Mouse (Mus musculus) bone marrow macrophage, adult 2 months (primary cell): ENCODE results near the gene Pip5k1c. TPM values are rescaled to one million over a fixed set of nuclear protein-coding genes. Genes with fewer than 3 reads are reported as not detected.

ENCODE experiments used
- H3K27ac ChIP-seq: 2 replicates; pipeline ENCODE4 v1.5.1; 2012; ENCODE audit warnings: low read depth, low read length; ENCODE audit not compliant: insufficient read depth
- H3K4me1 ChIP-seq: 2 replicates; pipeline ENCODE4 v1.6.1; 2012; ENCODE audit warnings: low read length; ENCODE audit not compliant: control insufficient read depth, insufficient read depth
- H3K4me3 ChIP-seq: 2 replicates; pipeline ENCODE4 v1.5.1; 2012; ENCODE audit warnings: mild to moderate bottlenecking, low read length, moderate library complexity; ENCODE audit not compliant: insufficient read depth
- CTCF ChIP-seq: IDR thresholded peaks from 2 replicates; pipeline ENCODE4 v1.5.1; 2012; ENCODE audit warnings: low read depth, mild to moderate bottlenecking, low read length, moderate library complexity
- POLR2A ChIP-seq: IDR thresholded peaks from 2 replicates; pipeline ENCODE4 v1.6.1; 2012; ENCODE audit warnings: mild to moderate bottlenecking, low read depth, low read length, borderline replicate concordance
- polyA plus RNA-seq: library from polyadenylated mRNA; stranded (reverse); fragments of >200 nt; gene quantifications from 2 replicates; pipeline ENCODE4 v1.2.4, GENCODE M21; 2012; ENCODE audit not compliant: missing spikeins, insufficient read depth, insufficient read length

Pip5k1c gene
- polyA plus RNA-seq, 1 experiment: 106 TPM

DNA sequence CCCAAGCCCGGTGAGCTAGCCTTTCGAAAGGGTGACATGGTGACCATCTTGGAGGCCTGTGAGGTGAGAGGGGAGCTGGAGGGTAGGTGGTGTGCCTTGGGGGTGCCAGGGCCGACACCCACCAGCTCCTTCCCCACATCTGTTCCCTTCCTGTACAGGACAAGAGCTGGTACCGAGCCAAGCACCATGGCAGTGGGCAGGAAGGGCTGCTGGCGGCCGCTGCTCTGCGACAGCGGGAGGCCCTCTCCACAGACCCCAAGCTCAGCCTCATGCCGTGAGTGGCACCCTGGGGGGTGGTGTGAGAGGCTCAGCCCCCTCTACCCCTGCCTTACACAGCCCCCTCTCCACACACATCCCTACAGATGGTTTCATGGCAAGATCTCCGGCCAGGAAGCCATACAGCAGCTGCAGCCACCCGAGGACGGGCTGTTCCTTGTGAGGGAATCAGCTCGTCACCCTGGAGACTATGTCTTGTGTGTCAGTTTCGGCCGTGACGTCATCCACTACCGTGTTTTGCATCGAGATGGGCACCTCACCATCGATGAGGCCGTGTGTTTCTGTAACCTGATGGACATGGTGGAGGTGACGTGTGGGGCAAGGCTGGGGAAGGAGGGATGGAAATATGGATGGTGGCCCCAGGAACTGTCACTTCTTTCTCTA lies 33.4 kb upstream of the Pip5k1c start:
- Histone ChIP-seq H3K27ac (no peak overlapping the region), H3K4me3 (no peak overlapping the region), H3K4me1 (peaks cover 4% of the 10 kb centered on the region; the same call in 1 of the 2 replicates)
- no peak for TF ChIP-seq POLR2A
- no peak for TF ChIP-seq CTCF

DNA sequence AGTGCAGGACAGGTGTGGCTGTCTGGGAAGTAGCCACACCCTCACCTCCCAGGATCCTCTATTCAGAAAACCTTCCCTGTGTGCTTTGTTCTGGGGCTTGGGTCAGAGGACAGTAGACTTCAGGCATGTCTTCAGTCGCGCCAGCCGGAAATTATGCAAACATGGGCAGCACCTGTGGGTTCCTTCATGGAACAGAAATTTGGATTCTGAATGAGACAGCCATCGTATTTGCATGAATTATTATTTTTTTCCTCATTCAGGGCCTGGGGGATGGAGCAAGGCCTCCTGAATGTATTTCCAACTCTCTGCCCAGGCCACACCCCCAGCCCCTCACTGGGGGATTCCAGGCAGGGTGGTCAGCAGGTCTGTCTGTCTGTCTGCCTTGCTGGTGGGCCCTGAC lies 31.7 kb upstream of the Pip5k1c start:
- H3K4me3 ChIP-seq: no peak overlapping the region
- TF ChIP-seq CTCF (no peak), POLR2A (no peak)
- H3K4me1 ChIP-seq: peaks cover 10% of the 10 kb centered on the region
- no peak overlapping the region for H3K27ac ChIP-seq

DNA sequence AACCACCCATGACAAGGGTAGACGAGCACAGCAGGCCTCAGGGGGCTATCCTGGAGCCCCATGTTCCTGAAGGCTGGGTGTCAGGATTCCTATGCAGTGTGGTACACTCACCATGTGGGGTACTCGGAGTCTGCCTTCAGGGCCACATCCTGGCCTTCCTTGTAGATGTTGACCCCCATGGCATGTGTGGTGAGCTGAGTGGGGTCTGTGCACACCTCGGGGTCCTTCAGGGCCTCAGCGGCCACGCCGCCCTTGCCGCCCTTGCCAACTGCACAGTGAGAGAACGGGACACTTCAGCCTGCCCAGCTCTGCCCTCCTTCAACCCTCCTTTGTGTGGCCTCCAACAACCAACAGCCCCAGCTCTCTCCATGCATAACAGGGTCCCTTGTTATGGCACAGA lies 27.2 kb upstream of the Pip5k1c start:
- Histone ChIP-seq H3K4me3 (peak overlapping the region; percentile 70), H3K4me1 (peaks cover 11% of the 10 kb centered on the region), H3K27ac (no peak overlapping the region)
- TF ChIP-seq CTCF: no peak
- no peak for TF ChIP-seq POLR2A

DNA sequence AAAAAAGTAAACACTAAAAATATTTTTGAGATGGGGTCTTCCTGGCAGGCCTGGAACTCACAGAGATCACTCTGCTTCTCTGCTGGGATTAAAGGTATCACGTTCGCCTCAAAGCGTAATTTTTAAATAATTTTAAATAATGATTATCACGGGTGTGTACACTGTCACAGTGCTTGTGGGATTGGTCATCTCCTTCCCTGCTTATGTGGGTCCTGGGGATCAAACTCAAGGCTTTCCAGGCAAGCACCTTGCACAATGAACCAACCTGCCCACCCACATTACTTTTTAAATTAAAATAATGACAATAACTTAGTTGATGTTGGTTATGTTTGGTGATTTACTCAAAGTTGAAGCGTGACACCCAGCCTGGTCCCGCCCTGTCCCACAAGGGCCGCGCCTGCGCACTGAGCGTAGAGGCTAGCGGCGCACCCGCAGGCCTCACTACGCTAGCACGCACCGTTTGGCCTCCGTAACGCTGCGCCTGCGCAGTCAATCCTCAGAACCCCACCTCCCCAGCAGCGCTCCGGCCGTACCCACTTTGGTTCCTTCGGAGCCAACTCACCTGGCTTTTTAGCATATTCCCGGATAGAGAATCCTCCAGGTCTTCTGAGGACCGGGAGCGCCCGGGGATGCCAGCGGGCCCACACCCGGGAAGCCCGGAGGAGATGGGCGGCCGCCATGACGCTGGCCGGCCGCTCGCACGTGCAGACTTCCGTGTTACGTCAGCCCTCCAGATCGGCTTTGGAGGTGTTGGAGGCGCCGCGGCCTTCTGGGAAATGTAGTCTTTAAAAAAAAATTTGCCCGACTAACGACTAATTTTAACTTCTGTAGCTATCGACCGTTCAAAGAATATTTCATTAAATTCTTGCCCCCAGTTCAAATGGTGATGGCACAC lies 26.3 kb upstream of the Pip5k1c start, which contains the start of the genes Mrpl54 and Apba3:
Gene Mrpl54, minus strand, starts transcription at position 724 of the 895 bp plus-strand sequence.
Gene Apba3, plus strand, starts transcription at position 750 of the 895 bp plus-strand sequence.
- Histone ChIP-seq H3K27ac (peak within 1 kb of the TSS; percentile 72), H3K4me1 (peaks cover 11% of the 10 kb centered on the region), H3K4me3 (peak within 1 kb of the TSS; percentile 70)
- TF ChIP-seq POLR2A: no peak
- no peak for TF ChIP-seq CTCF

DNA sequence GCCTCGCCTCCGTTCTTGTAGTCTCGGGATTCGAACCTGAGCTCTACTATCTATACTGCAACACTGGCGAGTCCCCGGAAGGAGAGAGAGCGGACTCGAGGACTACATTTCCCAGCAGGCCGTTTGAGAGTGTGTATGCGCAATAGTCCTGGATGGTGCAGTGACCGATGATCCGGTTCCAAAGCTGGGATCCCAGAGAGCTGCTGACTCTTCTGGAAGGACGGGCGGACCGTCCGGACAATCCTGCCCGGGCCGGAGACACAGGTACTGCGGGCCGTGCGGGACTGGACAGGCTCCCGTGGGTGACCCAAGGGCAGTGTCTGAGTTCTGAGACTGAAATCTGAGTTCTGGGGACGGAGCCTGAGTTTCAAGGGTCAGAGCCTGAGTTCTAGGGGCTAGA lies 24.7 kb upstream of the Pip5k1c start:
- peaks cover 11% of the 10 kb centered on the region for H3K4me1 ChIP-seq
- TF ChIP-seq POLR2A (no peak), CTCF (no peak)
- no peak overlapping the region for H3K27ac ChIP-seq
- peak overlapping the region; percentile 68 for H3K4me3 ChIP-seq

DNA sequence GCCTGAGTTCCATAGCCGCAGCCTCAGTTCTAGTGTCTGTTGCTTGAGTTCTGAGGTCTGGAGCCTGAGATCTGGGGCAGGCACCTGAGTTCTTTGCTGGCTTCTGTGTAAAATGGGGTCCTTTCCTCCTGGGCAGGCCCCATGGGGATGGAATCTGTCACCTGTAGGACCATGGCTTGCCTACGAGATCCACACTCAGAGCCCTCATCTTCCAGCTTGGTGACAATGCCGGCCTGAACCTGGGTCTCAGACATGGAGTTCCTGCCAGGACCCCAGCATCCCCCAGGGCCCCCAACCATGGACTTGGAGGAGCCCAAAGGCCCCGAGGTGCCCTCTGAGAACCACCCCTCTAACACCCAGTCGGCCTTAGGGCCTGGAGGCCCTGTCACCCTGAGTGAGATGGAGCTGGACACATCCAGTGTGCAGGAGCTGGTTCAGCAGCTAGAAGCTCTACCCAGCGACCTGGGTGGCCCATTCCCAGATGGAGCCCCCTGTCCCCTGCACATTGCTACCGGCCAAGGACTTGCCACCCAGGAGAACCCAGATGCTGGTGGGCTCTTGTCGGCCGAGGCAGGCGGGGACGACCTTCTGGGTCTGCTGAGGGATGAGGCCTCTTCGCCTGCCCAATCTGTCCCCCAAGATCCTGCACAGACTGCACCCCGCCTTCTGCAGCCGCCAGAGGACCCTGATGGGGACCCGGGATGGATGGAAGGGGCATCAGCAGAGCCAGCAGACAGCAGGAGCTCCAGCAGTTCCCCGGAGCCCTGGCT lies 23.9 kb upstream of the Pip5k1c start:
- TF ChIP-seq POLR2A: no peak
- no peak for TF ChIP-seq CTCF
- H3K27ac ChIP-seq: no peak overlapping the region
- H3K4me3 ChIP-seq: peak overlapping the region; percentile 68
- peaks cover 11% of the 10 kb centered on the region for H3K4me1 ChIP-seq

DNA sequence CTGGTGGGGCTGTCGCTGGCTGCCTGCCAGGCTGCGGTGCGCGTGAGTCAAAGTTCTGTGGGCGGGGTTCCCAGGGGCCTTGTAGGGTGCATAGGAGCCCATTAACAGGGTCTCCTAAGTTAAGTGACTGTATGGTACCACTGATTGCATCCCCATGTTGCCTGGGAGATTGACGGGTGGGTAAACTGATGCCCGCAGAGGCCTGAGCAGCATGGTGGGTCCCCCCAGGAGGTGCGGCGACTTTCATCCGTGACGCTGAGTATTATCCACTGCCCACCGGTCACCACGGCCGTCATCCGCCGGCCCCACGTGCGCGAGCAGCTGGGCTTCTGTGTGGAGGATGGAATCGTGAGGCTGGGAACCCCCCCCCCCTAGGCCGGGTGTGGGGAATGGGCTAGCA lies 20.4 kb upstream of the Pip5k1c start:
- TF ChIP-seq CTCF (no peak), POLR2A (no peak)
- Histone ChIP-seq H3K27ac (no peak overlapping the region), H3K4me3 (no peak overlapping the region), H3K4me1 (peaks cover 4% of the 10 kb centered on the region; the same call in 1 of the 2 replicates)

DNA sequence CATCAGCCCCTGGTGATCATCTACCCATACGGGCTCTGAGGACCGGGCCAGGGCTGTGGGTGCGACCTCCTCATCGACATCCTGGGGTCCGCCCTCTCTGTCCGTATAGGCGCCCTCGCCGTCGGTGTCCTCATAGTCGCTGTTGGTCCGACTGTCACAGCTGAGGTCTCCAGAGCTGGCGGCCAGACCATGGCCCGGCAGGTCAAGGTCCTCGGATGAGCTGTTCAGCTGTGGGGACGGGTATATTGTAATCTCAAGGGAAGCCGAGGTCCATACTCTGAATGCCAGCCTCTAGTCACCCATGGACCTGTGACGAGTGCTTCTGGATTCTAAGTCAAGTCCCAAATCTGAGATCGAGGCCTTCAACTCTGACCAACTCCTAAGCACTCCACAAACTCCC lies 18.9 kb upstream of the Pip5k1c start:
- TF ChIP-seq POLR2A (no peak), CTCF (no peak)
- Histone ChIP-seq H3K4me3 (no peak overlapping the region), H3K4me1 (peaks cover 4% of the 10 kb centered on the region; the same call in 1 of the 2 replicates), H3K27ac (no peak overlapping the region)

DNA sequence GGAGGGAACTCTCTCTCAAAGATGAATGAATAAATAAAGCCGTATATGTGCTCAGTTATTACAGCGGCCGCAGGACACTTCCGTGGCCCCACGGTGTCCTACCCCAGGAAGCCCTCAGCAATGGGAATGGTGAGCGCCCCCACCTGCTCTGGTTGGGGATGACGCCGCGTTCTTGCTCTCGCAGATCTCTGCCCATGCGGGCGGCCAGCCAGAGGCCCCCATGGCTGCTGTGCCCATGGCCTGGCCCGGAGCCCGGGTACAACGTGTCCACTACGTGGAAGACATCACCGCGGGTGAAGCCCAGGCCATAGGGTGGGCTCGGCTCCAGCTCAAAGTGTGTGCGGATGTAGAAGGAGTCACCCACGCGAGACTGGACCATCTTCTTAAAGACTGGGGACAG lies 15.1 kb upstream of the Pip5k1c start:
- no peak for TF ChIP-seq CTCF
- TF ChIP-seq POLR2A: no peak
- Histone ChIP-seq H3K4me1 (no peaks in the 10 kb centered on the region), H3K4me3 (no peak overlapping the region), H3K27ac (no peak overlapping the region)
